Mouse (Mus musculus): ENCODE results near the gene Setd2. TPM values are rescaled to one million over a fixed set of nuclear protein-coding genes. Genes with fewer than 3 reads are reported as not detected.

The Setd2 gene
- polyA plus RNA-seq, 1 experiment, result 42.6 TPM

GRCm38 (mm10) chr9:110620180-110620579 lies 87.8 kb downstream of the Setd2 start:
- Histone ChIP-seq H3K4me3 (replicated peaks; ENCODE audit: extremely low read depth, low read depth, low read length) (no peak overlapping the region), H3K4me1 (ENCODE audit: control insufficient read depth, insufficient read depth, low read length) (peaks cover 5% of the 10 kb centered on the region)
- 68% methylated on average over 7 of the region's 7 CpGs for WGBS
- peak; percentile 56 for DNase-seq
- TF ChIP-seq CTCF (IDR thresholded peaks at IDR 0.05; ENCODE audit: insufficient read depth, low read length) (peak; percentile 49), POLR2A (IDR thresholded peaks at IDR 0.05; ENCODE audit: borderline replicate concordance, extremely low read depth, low read depth, low read length) (no peak)

- 93% methylated on average over 7 of the region's 7 CpGs for WGBS
- no peak for DNase-seq
- no peak for TF ChIP-seq CTCF (IDR thresholded peaks at IDR 0.05; ENCODE audit: insufficient read depth, low read length)
- no peak for TF ChIP-seq POLR2A (IDR thresholded peaks at IDR 0.05; ENCODE audit: borderline replicate concordance, extremely low read depth, low read depth, low read length)
- no peak overlapping the region for H3K4me3 ChIP-seq (replicated peaks; ENCODE audit: extremely low read depth, low read depth, low read length)
- H3K4me1 ChIP-seq (ENCODE audit: control insufficient read depth, insufficient read depth, low read length), result peaks cover 7% of the 10 kb centered on the region
Measured at GRCm38 (mm10) chr9:110620685-110621084, 88.3 kb downstream of the Setd2 start.

GRCm38 (mm10) chr9:110622621-110623219 lies 90.3 kb downstream of the Setd2 start:
- 75% methylated on average over 12 of the region's 12 CpGs for WGBS
- no peak overlapping the region for H3K4me3 ChIP-seq (replicated peaks; ENCODE audit: extremely low read depth, low read depth, low read length)
- no peak for TF ChIP-seq CTCF (IDR thresholded peaks at IDR 0.05; ENCODE audit: insufficient read depth, low read length)
- TF ChIP-seq POLR2A (IDR thresholded peaks at IDR 0.05; ENCODE audit: borderline replicate concordance, extremely low read depth, low read depth, low read length), result no peak
- H3K4me1 ChIP-seq (ENCODE audit: control insufficient read depth, insufficient read depth, low read length), result peaks cover 4% of the 10 kb centered on the region
- no peak for DNase-seq

- TF ChIP-seq CTCF (IDR thresholded peaks at IDR 0.05; ENCODE audit: insufficient read depth, low read length), result no peak
- no peak for TF ChIP-seq POLR2A (IDR thresholded peaks at IDR 0.05; ENCODE audit: borderline replicate concordance, extremely low read depth, low read depth, low read length)
- no peak for DNase-seq
- Histone ChIP-seq H3K4me3 (replicated peaks; ENCODE audit: extremely low read depth, low read depth, low read length) (peak overlapping the region; percentile 29), H3K4me1 (ENCODE audit: control insufficient read depth, insufficient read depth, low read length) (peaks cover 4% of the 10 kb centered on the region)
- 35% methylated on average over 8 of the region's 8 CpGs for WGBS
Measured at GRCm38 (mm10) chr9:110623416-110624195, 91.2 kb downstream of the Setd2 start.

GRCm38 (mm10) chr9:110624361-110625166 lies 92.2 kb downstream of the Setd2 start, which contains the start of gene Nradd:
Gene Nradd, minus strand, starts transcription at chr9:110624452.
- TF ChIP-seq POLR2A (IDR thresholded peaks at IDR 0.05; ENCODE audit: borderline replicate concordance, extremely low read depth, low read depth, low read length), result peak; percentile 54; the same call in 1 of the 2 replicates
- no peak for TF ChIP-seq CTCF (IDR thresholded peaks at IDR 0.05; ENCODE audit: insufficient read depth, low read length)
- H3K4me1 ChIP-seq (ENCODE audit: control insufficient read depth, insufficient read depth, low read length), result peaks cover 4% of the 10 kb centered on the region
- DNase-seq, result peak; percentile 79
- 14% methylated on average over 41 of the region's 41 CpGs for WGBS
- peak within 1 kb of the TSS; percentile 59 for H3K4me3 ChIP-seq (replicated peaks; ENCODE audit: extremely low read depth, low read depth, low read length)

GRCm38 (mm10) chr9:110625350-110625908 lies 93.0 kb downstream of the Setd2 start:
- WGBS, result 78% methylated on average over 11 of the region's 11 CpGs
- TF ChIP-seq POLR2A (IDR thresholded peaks at IDR 0.05; ENCODE audit: borderline replicate concordance, extremely low read depth, low read depth, low read length) (no peak), CTCF (IDR thresholded peaks at IDR 0.05; ENCODE audit: insufficient read depth, low read length) (no peak)
- H3K4me3 ChIP-seq (replicated peaks; ENCODE audit: extremely low read depth, low read depth, low read length), result no peak overlapping the region

GRCm38 (mm10) chr9:110630171-110630570 lies 97.8 kb downstream of the Setd2 start:
- Histone ChIP-seq H3K4me3 (replicated peaks; ENCODE audit: extremely low read depth, low read depth, low read length) (no peak overlapping the region), H3K4me1 (ENCODE audit: control insufficient read depth, insufficient read depth, low read length) (peaks cover 2% of the 10 kb centered on the region)
- TF ChIP-seq CTCF (IDR thresholded peaks at IDR 0.05; ENCODE audit: insufficient read depth, low read length) (no peak), POLR2A (IDR thresholded peaks at IDR 0.05; ENCODE audit: borderline replicate concordance, extremely low read depth, low read depth, low read length) (no peak)
- WGBS, result 86% methylated on average over 15 of the region's 15 CpGs
- no peak for DNase-seq

More at GRCm38 (mm10) chr9:110625350-110625908, 93.0 kb downstream of the Setd2 start:
- no peak for DNase-seq
- peaks cover 4% of the 10 kb centered on the region for H3K4me1 ChIP-seq (ENCODE audit: control insufficient read depth, insufficient read depth, low read length)

- Histone ChIP-seq H3K4me3 (replicated peaks; ENCODE audit: extremely low read depth, low read depth, low read length) (no peak overlapping the region), H3K4me1 (ENCODE audit: control insufficient read depth, insufficient read depth, low read length) (no peaks in the 10 kb centered on the region)
- TF ChIP-seq POLR2A (IDR thresholded peaks at IDR 0.05; ENCODE audit: borderline replicate concordance, extremely low read depth, low read depth, low read length), result no peak
- peak; percentile 59 for TF ChIP-seq CTCF (IDR thresholded peaks at IDR 0.05; ENCODE audit: insufficient read depth, low read length)
- DNase-seq, result peak; percentile 34
- WGBS, result 55% methylated on average over 10 of the region's 10 CpGs
Measured at GRCm38 (mm10) chr9:110631191-110631590, 98.8 kb downstream of the Setd2 start.
